23 mouse cellular contexts compared by ENCODE assay signal in genomic region chr5:99887133-99887532, GRCm38 (mm10). TPM values are rescaled to one million over a fixed set of nuclear protein-coding genes. Genes with fewer than 3 reads are reported as not detected.
"Had no signal": no experiment of that assay in that cellular context is flagged by ENCODE, and none has a peak within 500 bp of the region (broad histone marks: within the 10 kb centered on the region; RNA-seq: fewer than 3 reads in every experiment).

No protein-coding gene starts in this region.

- H3K27ac ChIP-seq: midbrain, embryonic 10.5 days; midbrain, embryonic 12.5 days; neural tube, embryonic 13.5 days; neural tube, embryonic 15.5 days had no signal

- H3K4me1 ChIP-seq: midbrain, embryonic 10.5 days; midbrain, embryonic 12.5 days; neural tube, embryonic 13.5 days; neural tube, embryonic 15.5 days had no signal

- H3K9ac ChIP-seq: lung, embryonic 14.5 days; midbrain, embryonic 12.5 days; neural tube, embryonic 13.5 days; neural tube, embryonic 15.5 days had no signal

- H3K4me2 ChIP-seq: lung, embryonic 14.5 days; midbrain, embryonic 12.5 days; neural tube, embryonic 13.5 days; neural tube, embryonic 15.5 days had no signal

- H3K27me3 ChIP-seq: midbrain, embryonic 12.5 days; neural tube, embryonic 13.5 days; neural tube, embryonic 15.5 days had no signal

- DNase-seq: lung, adult 18-20 months; lung, embryonic 14.5 days; lung, postnatal 10 days; lung, postnatal 4 days; midbrain, embryonic 14.5 days; retina, postnatal 1 day; right cerebral cortex, adult 18-20 months; right cerebral cortex, postnatal 25 days; right cerebral cortex, postnatal 4 days; spleen, adult 18-20 months; thymus, adult 18-20 months; thymus, postnatal 14 days; thymus, postnatal 36 days had no signal

- H3K9me3 ChIP-seq: midbrain, embryonic 10.5 days; midbrain, embryonic 12.5 days; neural tube, embryonic 13.5 days; neural tube, embryonic 15.5 days had no signal

- H3K36me3 ChIP-seq: midbrain, embryonic 10.5 days; midbrain, embryonic 12.5 days; neural tube, embryonic 13.5 days; neural tube, embryonic 15.5 days had no signal

- H3K4me3 ChIP-seq: midbrain, embryonic 10.5 days; midbrain, embryonic 12.5 days; myocyte; neural tube, embryonic 13.5 days; neural tube, embryonic 15.5 days had no signal

- ATAC-seq: midbrain, embryonic 16.5 days had no signal

RNA-seq across cellular contexts. Expression of gene Vamp9, which starts 18.9 kb away (rescaled TPM):
- total RNA-seq: megakaryocyte-erythroid progenitor cell, adult 5-6 weeks had no signal
- polyA plus RNA-seq: myocyte; neural tube, embryonic 11.5 days; small intestine, adult 2 months; stomach, embryonic 16.5 days had no signal
